Mouse (Mus musculus): Measurements from ENCODE around the gene Tmtc2. TPM values are rescaled to one million over a fixed set of nuclear protein-coding genes. Genes with fewer than 3 reads are reported as not detected.

Gene Tmtc2
- polyA plus RNA-seq, 1 experiment = 0.10 TPM

- H3K4me3 ChIP-seq (replicated peaks) = no peak overlapping the region
- H3K36me3 ChIP-seq (replicated peaks; ENCODE audit: low read length) = no peaks in the 10 kb centered on the region
- TF ChIP-seq FLI1 (IDR thresholded peaks at IDR 0.05; ENCODE audit: low read length) = no peak
- TF ChIP-seq GATA1 (IDR thresholded peaks at IDR 0.05; ENCODE audit: borderline replicate concordance, low read length) = no peak
- H3K27me3 ChIP-seq (replicated peaks) = no peaks in the 10 kb centered on the region
- H3K9me3 ChIP-seq = no peaks in the 10 kb centered on the region
- H3K4me1 ChIP-seq = no peaks in the 10 kb centered on the region
Observed at GRCm38 (mm10) chr10:105531080-105531894, 43.0 kb downstream of the Tmtc2 start.

DNA sequence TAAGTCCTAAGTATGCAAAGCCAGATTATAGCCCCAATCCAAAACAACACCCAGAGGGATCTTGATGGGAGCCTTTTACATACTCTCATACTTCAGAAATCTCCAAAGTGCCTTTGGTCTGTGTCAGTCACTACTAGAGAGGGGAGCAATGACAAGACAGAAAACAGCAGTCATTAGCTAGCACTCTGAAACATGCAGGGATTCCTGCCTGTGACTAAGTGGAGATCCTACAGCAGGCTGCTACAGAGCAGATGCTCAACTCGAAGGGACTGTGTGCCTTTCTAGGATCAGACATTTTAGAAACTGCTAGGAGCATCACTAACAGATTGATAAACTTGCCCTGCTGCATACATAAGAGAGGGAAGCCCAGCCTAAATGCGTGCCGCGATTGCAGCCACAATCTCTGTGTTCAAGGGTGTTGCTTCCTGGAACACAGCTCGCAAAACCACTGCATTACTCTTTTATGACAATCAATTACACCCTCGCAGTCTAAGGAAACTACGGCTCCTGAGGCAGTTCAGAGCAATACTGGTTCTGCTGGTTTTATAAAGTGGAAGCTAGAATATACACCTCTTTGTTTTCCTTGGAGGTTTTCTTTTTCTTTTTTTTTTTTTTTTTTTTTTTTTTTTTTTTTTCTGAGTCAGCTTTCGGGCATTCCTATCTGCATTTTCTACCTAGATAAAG is 50.7 kb downstream of the Tmtc2 start:
- no peaks in the 10 kb centered on the region for H3K9me3 ChIP-seq
- no peak for TF ChIP-seq GATA1 (IDR thresholded peaks at IDR 0.05; ENCODE audit: borderline replicate concordance, low read length)
- TF ChIP-seq FLI1 (IDR thresholded peaks at IDR 0.05; ENCODE audit: low read length) = no peak
- H3K27me3 ChIP-seq (replicated peaks) = peaks cover 2% of the 10 kb centered on the region
- no peak overlapping the region for H3K4me3 ChIP-seq (replicated peaks)
- H3K36me3 ChIP-seq (replicated peaks; ENCODE audit: low read length) = no peaks in the 10 kb centered on the region
- H3K4me1 ChIP-seq = 0 out of 2 replicates have a peak, but pooled peaks cover 4% of the 10 kb centered on the region

DNA sequence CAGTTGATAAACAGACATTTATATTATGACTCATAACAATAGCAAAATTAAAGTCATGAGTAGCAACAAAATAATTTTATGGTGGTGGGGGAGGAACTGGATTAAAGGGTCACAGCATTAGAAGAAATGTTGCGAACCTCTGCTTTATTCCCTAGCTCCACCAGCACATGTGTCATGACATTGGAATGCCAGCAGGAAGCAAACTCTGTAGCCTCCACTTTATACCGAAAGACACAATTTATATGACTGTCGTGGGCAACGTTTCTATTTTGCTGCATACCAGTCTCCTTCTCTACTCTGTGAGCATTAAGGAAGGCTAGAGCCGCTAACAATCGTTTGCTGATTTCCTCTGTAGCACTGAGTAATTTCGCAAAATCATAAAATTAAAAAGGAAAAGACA is 51.8 kb downstream of the Tmtc2 start:
- Histone ChIP-seq H3K36me3 (replicated peaks; ENCODE audit: low read length) (no peaks in the 10 kb centered on the region), H3K4me1 (0 out of 2 replicates have a peak, but pooled peaks cover 4% of the 10 kb centered on the region), H3K27me3 (replicated peaks) (peaks cover 2% of the 10 kb centered on the region), H3K4me3 (replicated peaks) (no peak overlapping the region), H3K9me3 (no peaks in the 10 kb centered on the region)
- TF ChIP-seq FLI1 (IDR thresholded peaks at IDR 0.05; ENCODE audit: low read length) (no peak), GATA1 (IDR thresholded peaks at IDR 0.05; ENCODE audit: borderline replicate concordance, low read length) (no peak)

DNA sequence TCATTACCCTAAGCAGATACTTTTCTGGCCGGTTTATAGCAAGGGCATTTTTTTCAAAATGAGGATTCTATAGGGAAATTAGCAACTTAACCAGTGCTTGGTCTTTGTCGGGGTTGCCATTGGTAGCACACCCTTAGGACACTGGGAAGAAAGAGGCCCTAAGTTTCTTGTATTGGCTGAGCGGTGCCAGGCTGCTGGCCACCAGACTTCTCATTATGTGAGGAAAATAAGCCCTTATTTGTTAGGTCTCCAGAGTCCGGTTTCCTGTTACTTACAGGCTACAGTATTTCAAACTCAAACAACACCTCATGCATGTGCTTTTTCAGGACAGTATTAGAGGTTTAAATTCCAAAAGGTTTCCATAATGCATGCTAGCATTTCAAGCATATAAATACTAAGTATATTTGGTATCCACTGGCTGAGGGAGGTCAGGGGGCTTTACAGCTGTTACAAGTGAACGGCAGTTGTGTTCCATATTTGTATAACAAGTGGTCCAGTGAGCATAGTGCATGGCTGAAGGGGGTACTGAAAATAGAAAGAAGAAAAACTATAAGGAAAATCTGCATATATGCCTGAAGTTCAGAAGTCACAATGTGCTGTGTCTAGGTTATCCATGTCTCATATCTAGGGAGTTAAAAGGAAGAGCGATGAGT is 55.0 kb downstream of the Tmtc2 start:
- 0 out of 2 replicates have a peak, but pooled peaks cover 4% of the 10 kb centered on the region for H3K4me1 ChIP-seq
- no peak for TF ChIP-seq FLI1 (IDR thresholded peaks at IDR 0.05; ENCODE audit: low read length)
- TF ChIP-seq GATA1 (IDR thresholded peaks at IDR 0.05; ENCODE audit: borderline replicate concordance, low read length) = no peak
- no peaks in the 10 kb centered on the region for H3K9me3 ChIP-seq
- H3K4me3 ChIP-seq (replicated peaks) = no peak overlapping the region
- H3K36me3 ChIP-seq (replicated peaks; ENCODE audit: low read length) = no peaks in the 10 kb centered on the region
- peaks cover 2% of the 10 kb centered on the region for H3K27me3 ChIP-seq (replicated peaks)

GRCm38 (mm10) chr10:105518144-105518543 is 56.1 kb downstream of the Tmtc2 start:
- Histone ChIP-seq H3K4me3 (replicated peaks) (no peak overlapping the region), H3K9me3 (no peaks in the 10 kb centered on the region), H3K4me1 (no peaks in the 10 kb centered on the region), H3K36me3 (replicated peaks; ENCODE audit: low read length) (no peaks in the 10 kb centered on the region), H3K27me3 (replicated peaks) (no peaks in the 10 kb centered on the region)
- TF ChIP-seq GATA1 (IDR thresholded peaks at IDR 0.05; ENCODE audit: borderline replicate concordance, low read length) = no peak

- H3K4me1 ChIP-seq = no peaks in the 10 kb centered on the region
- TF ChIP-seq GATA1 (IDR thresholded peaks at IDR 0.05; ENCODE audit: borderline replicate concordance, low read length) (no peak), FLI1 (IDR thresholded peaks at IDR 0.05; ENCODE audit: low read length) (no peak)
- no peaks in the 10 kb centered on the region for H3K9me3 ChIP-seq
- H3K36me3 ChIP-seq (replicated peaks; ENCODE audit: low read length) = no peaks in the 10 kb centered on the region
- no peak overlapping the region for H3K4me3 ChIP-seq (replicated peaks)
- H3K27me3 ChIP-seq (replicated peaks) = no peaks in the 10 kb centered on the region
Observed at GRCm38 (mm10) chr10:105513777-105514322, 60.4 kb downstream of the Tmtc2 start.

- Histone ChIP-seq H3K4me3 (replicated peaks) (no peak overlapping the region), H3K9me3 (no peaks in the 10 kb centered on the region), H3K27me3 (replicated peaks) (no peaks in the 10 kb centered on the region), H3K36me3 (replicated peaks; ENCODE audit: low read length) (no peaks in the 10 kb centered on the region), H3K4me1 (peaks cover 4% of the 10 kb centered on the region; the same call in 1 of the 2 replicates)
- no peak for TF ChIP-seq GATA1 (IDR thresholded peaks at IDR 0.05; ENCODE audit: borderline replicate concordance, low read length)
- no peak for TF ChIP-seq FLI1 (IDR thresholded peaks at IDR 0.05; ENCODE audit: low read length)
Observed at GRCm38 (mm10) chr10:105509896-105510272, 64.4 kb downstream of the Tmtc2 start.

DNA sequence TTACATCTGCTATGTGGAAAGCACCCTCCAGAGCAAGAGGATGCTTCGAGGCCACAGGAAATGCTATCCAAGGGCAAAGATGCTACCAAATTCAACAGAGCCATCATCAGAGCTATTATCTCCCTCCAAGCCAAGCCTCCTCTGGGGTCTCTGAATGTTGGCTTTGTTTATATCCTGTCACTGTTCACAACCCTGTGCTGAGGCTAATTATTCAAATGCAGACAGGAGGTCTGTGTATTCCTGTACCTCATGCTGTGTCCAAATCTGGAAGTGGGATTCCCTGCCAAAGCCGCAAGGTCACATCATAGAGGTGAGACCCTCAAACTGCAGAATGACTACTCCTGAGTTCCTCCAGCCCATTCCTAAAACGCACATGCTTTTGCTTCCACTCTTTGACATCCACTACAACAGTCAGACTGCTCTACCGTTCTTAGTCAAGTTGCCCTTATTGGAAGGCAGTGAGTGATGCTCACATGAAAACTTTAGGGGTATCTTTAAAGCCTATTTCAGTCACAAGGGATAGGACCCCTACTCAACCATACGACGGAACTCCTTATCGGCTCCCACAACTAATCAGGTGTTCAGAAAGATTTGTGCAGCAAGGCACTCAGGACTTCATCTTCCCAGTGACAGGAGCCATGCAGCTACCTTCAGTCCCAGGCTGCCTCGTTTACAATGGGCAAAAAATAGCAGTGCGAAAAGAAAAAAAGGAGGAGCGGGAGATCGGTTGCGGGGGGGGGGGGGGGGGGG is 64.9 kb downstream of the Tmtc2 start:
- H3K9me3 ChIP-seq = no peaks in the 10 kb centered on the region
- no peaks in the 10 kb centered on the region for H3K27me3 ChIP-seq (replicated peaks)
- H3K36me3 ChIP-seq (replicated peaks; ENCODE audit: low read length) = no peaks in the 10 kb centered on the region
- TF ChIP-seq FLI1 (IDR thresholded peaks at IDR 0.05; ENCODE audit: low read length) (no peak), GATA1 (IDR thresholded peaks at IDR 0.05; ENCODE audit: borderline replicate concordance, low read length) (no peak)
- H3K4me3 ChIP-seq (replicated peaks) = no peak overlapping the region
- H3K4me1 ChIP-seq = peaks cover 4% of the 10 kb centered on the region; the same call in 1 of the 2 replicates

Measured in megakaryocyte, embryonic 14.5 days (primary cell).